Mouse (Mus musculus): Measurements from ENCODE around the gene Rab3ip.

The Rab3ip gene

GRCm38 (mm10) chr10:116871329-116872015, 79.1 kb downstream of the Rab3ip start:
- no peak for DNase-seq (ENCODE audit: low read depth, low spot score)

- DNase-seq (ENCODE audit: low read depth, low spot score) = no peak
These were observed 79.8 kb downstream of the Rab3ip start for GRCm38 (mm10) chr10:116870819-116871218.

Data from retina, postnatal 7 days (tissue).